Mouse (Mus musculus): Measurements from ENCODE around the gene Dyrk3. TPM values are rescaled to one million over a fixed set of nuclear protein-coding genes. Genes with fewer than 3 reads are reported as not detected.
"Not testable (repeated sequence)": the region's sequence is repeated elsewhere in the genome, so short reads cannot be mapped to it uniquely, and the experiment has no call there.

Dyrk3 gene
- total RNA-seq, 2 experiments from 2014 or later = 4.1 to 6.2 TPM

DNA sequence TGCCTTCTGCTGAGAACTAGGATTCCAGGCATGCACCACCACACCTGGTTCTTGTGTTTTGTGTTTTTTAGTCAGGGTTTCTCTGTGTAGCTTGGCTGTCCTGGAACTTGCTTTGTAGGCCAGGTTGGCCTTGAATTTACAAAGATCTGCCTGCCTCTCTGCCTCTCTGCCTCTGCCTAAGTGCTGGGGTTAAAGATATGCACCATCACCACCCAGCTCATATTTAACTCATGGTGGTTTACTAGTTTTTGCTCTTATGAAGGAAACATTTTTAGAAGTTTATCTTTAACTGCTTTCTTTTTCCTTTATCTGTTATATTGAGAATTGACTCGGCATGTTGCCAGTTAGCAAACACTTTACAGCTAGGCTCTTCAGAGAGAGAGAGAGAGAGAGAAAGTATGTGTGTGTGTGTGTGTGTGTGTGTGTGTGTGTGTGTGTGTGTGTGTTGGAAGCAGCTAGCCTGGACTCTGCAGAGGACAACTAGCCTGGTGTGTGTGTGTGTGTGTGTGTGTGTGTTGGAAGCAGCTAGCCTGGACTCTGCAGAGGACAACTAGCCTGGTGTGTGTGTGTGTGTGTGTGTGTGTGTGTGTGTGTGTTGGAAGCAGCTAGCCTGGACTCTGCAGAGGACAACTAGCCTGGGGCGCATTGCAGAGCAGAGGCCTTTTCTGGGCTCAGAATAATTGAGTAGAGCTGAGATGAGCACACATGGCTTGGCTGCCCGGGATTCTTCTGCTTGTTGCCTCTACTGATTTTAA is 21.6 kb upstream of the Dyrk3 start:
- not testable (repeated sequence) for ATAC-seq (replicated peaks; ENCODE audit: poor library complexity, severe bottlenecking)

DNA sequence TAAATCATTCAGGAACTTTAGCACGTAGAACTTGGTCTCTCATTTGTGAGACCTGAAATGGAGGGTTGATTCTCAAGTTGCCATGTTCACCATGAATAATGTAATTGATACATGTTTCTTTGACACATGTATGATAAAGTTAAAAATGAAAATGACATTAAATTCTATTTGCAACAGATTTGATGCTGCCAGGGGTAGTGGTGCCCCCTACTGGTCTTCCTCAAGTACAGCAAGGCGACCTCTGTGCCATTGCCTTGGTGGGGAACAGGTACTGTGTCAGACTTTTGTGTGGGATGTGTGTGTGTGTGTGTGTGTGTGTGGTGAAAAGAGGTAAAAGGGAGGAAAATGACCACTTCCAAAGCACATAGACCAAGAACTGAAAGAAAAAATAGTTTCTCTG is 17.3 kb upstream of the Dyrk3 start:
- peak; percentile 52 for ATAC-seq (replicated peaks; ENCODE audit: poor library complexity, severe bottlenecking)

DNA sequence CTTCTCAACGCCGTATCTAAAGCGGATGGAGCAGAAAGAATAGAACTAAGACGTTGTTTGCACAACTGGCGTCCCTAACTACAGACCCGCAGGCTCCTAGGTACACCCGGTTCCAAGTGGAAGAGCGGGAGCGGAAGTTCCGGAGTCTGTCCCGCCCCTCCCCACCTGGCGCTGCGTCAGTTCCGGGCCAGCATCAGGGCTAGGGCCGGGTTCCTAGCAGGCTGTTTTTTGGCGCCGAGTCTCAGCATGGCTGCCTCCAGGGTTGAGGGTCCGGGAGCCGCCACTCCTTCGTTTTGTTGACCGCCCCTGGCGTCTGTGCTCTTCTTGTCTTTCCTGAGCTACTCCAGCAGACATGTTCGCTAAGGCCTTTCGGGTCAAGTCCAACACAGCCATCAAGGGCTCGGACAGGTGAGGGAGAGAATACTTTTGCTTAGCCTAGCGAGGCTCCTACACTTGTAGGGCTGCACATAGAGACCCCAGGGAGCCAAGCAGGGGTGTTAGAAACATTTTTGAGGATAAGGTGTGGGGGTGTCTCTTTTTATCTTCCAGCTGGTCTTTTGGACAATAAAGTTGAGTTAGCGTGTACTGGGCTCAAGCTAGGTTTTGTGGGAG is 15.0 kb upstream of the Dyrk3 start, which contains the start of gene Eif2d:
Gene Eif2d, plus strand, starts transcription at position 164 of the 612 bp plus-strand sequence.
- ATAC-seq (replicated peaks; ENCODE audit: poor library complexity, severe bottlenecking) = peak; percentile 100

DNA sequence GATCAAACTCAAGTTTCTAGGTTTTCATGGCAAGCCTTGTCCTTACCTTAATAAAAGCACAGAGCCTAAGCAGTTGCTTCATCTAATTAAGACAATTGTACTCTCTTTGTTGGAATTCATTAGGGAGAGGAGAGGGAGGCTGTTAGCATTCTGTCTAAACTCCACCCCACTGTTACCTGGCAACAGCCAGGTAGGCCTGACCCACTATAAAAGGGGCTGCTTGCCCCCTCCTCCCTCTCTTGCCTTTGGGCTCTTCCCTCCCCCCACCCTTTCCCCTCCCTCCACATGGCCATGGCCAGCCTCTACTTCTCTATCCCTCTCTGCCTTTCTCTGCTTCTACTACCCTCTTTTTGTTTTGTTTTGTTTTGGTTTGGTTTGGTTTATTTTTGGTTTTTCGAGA is 11.4 kb upstream of the Dyrk3 start:
- ATAC-seq (replicated peaks; ENCODE audit: poor library complexity, severe bottlenecking) = no peak

DNA sequence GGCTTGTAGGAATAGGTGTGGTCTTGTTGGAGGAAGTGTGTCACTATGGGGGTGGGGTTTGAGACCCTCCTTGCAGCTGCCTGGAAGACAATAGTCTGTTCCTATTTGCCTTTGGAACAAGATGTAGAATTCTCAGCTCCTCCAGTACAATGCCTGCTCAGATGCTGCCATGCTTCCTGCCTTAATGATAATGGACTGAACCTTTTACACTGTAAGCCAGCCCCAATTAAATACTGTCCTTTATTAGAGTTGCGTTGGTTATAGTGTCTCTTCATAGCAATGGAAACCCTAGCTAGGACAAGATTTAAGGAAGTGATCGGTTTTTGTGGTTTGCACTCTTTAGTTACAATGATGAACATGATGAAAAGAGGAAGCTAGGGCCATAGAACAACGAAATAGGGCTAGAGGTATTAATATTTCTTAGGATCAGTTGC is 8.1 kb upstream of the Dyrk3 start:
- ATAC-seq (replicated peaks; ENCODE audit: poor library complexity, severe bottlenecking) = peak; percentile 97

DNA sequence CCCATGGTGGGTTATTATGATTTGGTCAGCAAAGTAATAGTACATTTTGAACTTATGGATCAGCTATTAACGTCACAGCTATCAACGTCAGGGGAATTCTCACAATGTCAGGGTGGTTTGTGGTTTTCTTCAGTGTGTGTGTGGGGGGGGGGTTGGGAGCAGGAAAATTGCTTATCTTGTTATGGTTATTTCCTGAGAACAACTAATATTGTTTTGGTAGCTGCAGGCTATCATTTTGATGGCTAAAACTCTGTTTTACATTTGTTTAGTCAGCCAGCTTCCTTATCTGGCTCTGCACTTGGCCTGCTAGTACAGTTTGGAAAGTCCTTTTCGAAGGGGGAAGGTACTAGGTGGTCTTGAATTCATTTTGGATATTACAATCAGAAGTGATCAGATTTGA is 7.1 kb upstream of the Dyrk3 start:
- not testable (repeated sequence) for ATAC-seq (replicated peaks; ENCODE audit: poor library complexity, severe bottlenecking)

DNA sequence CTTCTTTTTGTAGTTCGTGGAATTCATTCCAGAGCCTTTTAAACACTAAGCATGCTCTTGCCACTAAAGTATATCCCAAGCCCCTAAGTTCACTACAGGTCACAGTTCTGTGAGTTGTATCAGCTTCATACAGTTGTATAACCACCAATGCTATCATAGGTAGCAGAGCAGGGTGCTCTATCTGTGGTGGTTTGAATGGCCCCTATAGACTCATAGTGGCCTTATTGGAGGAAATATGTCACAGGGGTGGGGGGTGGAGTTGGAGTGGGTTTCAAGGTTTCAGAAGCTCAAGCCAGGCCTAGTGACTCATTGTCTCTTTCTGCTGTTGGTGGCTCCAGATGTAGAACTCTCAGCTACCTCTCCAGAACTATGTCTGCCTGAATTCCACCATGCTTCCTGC is 4.3 kb upstream of the Dyrk3 start:
- no peak for ATAC-seq (replicated peaks; ENCODE audit: poor library complexity, severe bottlenecking)

DNA sequence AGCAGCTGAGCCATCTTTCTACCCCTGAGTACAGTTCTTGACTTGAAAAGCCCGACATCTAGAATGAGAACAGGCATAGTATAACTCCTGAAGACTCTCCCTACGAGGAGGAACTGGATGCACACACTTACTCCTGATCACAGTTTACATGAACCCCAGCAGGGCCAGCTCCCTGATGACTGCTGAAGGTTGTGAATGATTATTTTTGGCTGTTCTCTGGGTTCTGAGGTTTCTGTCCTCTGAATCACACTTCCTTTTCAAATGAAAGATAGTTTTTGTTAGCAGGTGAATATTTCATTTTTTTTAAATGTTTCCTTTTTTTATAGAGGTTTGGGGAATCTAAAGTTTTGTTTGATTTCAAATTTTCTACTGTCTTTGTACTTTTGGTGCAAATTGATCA is 3.3 kb upstream of the Dyrk3 start:
- no peak for ATAC-seq (replicated peaks; ENCODE audit: poor library complexity, severe bottlenecking)

DNA sequence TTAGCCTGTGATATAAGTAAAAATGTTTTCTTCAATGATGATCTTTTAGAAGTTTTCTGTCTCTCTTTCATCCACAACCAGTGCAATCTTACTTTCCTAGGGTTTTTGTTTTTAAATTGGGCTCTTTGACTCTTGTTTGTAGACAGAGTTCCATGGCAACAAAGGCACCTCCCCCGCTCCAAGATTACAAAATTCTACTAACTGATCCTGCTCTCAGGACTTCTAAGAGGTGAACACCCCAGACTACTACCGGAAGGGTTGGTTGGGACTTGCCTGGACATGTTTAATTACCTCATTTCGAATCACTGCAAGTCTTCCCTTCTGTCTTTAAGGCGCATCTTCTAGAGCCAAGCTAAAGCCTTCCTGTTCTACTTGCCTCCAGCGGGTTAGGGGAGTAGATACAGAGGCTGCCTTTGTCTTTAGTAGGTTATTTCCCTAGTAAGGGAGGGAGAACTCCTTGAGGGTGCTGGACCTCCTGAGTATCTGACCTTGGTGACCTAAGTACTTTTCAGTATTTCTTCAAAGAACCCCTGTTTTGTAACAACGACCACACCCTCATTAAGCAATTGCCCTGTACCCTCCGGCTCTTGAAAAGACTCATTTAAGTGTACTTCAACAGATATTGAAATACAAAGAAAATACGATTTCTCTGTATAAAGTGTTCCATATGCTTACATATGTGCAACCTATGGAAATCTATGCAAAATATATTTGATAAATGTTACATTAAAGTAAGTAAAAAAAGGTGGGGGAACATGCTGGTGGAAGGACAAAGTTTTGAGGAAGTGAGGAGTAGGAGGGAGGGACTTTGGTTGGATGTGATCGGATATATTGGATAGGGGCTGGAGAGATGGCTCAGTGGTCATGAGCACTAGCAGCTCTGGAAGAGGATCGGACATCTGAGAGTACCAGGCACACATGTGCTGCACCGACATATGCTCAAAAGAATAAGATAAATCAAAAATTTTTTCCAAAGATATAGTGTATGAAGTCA is 1.3 kb upstream of the Dyrk3 start:
- peak; percentile 57 for ATAC-seq (replicated peaks; ENCODE audit: poor library complexity, severe bottlenecking)

DNA sequence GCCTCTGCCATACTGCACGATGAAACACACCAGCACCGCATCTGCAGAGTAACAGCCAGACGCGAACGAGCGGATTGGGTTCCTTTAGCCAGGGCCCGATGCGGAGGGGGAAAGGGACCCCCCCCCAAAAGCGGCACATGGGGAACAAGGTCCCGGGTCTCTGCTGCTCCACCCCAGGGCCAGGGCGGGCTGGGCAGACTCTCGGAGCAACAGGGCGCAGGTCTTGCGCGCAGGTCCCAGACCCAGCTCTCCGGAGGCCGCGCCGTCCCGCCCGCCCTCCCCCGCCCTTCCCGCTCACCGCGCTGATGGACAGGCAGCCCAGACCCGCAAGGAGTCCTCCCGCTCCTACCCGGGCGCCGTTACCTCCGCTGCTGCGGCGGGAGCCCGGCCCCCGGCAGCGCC is 422 bp downstream of the Dyrk3 start:
- no peak for ATAC-seq (replicated peaks; ENCODE audit: poor library complexity, severe bottlenecking)

DNA sequence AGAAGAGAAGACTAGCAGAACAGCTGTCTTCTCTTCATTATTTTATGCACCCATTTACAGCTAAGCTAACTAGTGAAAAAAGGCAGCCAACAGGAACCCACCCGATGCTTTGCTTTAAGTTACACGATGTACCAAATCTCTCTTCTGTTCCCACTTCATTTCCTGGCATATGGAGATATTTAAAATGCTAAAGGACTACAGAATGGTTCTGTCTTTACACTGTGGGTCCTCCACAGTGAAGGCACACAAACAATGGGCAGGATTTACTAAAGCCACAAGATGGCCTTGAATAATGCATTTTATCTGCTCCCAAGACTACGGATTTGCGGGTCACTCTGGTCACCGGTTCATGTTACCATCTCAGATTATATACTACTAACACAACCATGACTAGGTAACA is 1.0 kb downstream of the Dyrk3 start:
- ATAC-seq (replicated peaks; ENCODE audit: poor library complexity, severe bottlenecking) = no peak

DNA sequence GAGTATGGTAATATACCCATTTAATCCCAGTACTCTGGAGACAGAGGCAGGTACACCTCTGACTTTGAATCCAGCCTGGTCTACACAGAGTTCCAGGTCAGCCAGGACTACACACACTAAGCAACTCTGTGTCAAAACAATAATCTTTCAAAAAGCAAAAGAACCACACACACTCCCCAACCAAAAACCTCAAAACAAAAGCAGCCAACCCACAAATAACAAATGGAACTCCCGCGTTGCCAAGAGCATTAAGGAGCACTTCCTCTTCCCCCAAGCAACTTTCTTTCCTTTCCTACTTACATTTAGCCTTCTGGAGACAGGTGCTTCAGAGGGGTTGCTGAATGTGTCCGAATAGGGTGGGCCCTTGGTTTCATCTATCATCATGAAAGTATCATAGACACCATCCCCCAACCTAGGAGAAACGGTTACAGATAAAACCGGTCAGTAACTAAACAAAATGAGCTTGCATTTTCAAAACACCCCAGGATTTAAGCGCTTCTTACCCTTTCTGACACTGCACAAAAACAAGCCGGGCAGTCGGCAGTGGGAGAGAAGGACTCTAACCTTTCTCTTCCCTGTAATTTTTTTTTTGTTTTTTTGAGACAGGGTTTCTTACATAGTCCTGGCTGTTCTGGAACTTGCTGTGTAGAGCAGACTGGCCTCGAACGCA is 2.0 kb downstream of the Dyrk3 start:
- ATAC-seq (replicated peaks; ENCODE audit: poor library complexity, severe bottlenecking) = peak; percentile 17

DNA sequence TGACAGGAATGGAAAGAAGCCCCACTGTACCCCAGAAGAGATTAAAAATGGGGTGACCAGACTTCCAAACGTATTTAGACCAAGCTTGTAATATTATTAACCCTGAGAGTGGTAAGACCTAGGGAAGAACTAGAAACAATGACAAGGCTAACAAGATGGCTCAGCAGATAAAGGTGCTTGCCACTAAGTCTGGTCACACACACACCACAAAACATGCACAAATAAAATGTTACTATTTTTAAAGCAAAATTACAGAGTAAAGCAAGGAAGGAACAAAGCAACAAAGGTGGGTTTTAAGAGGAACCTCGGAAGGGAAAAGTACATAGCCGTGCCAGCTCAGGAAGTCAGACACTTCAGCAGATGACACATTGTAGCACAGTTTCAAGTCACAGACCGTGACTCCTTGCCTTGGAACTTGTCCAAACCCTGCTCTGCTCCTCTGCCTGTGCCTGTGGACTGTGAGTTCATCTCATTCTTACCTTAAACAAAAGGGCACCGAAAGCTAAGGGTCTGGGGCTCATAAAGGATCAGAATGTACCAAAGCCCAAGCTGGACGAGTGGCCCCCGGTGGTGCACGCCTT is 3.1 kb downstream of the Dyrk3 start:
- ATAC-seq (replicated peaks; ENCODE audit: poor library complexity, severe bottlenecking) = no peak

DNA sequence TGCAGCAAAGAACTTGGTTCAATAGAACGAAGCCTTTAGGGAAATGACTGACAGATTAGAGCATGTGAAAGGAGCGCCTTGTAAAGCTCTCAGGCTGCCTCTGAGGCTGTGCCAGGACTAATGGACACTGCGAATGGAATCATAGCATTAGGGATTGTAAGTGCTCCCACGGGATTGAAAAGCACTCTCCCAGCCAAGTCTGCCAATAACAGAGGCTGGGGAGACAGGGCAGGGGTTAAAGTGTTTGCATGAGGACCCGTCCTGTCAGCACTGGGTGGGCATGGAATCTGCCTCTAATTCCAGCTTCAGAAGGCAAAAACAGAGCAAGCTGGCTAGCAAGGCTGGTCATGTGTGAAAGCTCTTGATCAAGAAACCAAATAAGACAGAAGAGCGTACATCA is 3.9 kb downstream of the Dyrk3 start:
- ATAC-seq (replicated peaks; ENCODE audit: poor library complexity, severe bottlenecking) = no peak

DNA sequence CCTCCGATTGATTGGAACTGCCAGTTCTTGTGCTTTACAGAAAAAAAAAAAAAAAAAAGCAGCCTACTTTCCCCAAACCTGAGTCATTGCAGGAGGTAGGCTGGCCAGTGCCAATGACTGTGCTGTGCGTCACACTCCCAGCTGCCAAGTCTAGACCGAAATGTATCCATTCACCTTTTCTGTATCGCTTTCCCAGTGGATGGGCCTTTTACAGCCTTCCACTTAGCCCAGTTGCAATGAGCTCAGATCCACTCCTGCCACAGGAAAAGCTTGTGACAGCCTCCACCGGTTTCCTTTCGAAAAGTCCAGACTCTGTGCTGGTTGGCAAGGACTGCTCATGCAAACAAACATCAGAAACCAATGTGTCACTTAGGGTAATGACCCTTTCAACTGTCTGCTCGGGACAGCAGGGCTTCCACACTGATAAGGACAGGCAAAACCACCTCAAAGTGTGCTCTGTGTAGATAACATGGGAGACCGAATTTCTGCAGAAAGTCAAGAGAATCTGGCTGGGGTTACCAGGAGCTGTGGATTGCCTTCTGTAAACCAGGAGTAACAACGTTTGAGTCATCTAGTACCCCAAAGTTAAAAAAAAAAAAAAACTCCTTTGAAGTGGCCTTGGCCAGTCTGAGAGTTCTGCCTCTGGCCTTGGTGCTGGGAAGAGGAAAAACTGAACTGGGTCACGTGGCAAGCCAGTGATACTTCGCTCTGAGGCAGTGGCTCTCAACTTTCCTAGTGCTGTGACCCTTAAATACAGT is 12.0 kb downstream of the Dyrk3 start:
- ATAC-seq (replicated peaks; ENCODE audit: poor library complexity, severe bottlenecking) = peak; percentile 72

DNA sequence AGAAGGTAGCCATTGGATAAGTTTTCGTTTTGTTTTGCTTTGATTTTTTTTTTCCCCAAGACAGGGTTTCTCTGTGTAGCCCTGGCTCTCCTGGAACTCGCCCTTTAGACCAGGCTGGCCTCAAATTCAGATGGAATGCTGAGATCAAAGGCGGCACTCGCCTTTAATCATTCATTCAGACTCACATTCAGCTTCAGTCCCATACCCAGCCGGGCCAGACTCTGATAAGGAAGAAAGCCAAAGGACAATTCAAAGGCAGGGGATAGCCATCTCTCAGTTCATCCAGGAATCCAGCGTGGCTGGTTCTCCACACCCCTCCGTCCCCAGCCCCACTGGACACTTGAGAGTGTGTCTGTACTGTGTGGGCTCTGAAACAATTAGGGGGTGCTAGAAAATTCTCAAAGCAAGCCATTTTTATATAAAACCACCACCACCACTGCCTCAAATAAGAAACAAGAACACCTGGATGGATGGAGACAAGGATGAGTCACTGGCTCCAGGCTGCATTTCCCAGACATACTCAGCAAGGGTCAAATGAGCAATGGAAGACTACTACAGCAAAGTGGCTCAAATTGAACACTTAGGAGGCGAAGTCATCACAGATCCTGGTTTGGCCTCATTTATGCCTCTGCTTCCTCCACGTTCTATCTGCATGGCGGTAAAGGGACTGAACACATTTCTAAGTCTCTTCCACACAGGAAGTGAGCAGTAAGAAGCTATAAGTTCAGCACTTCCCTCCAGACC is 14.4 kb downstream of the Dyrk3 start:
- no peak for ATAC-seq (replicated peaks; ENCODE audit: poor library complexity, severe bottlenecking)

DNA sequence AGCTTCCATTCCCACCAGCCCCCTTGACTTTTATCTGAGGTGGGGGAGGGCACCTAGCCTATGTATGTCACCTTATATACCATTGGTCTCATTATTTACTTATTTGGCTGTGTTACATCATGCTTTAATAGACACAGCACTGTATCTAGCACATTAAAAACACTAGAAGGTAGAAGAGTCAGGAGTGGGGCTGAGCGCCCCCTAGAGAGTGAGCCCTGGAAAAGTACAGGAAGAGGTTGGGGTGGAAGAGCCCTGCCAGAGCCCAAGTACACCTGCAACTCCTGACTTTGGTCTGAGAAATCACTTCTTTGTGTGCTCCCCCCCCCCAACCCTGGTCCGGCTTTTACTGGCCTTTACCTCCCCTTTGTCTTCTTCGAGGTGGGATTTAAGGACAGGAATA is 16.2 kb downstream of the Dyrk3 start:
- peak; percentile 39 for ATAC-seq (replicated peaks; ENCODE audit: poor library complexity, severe bottlenecking)

DNA sequence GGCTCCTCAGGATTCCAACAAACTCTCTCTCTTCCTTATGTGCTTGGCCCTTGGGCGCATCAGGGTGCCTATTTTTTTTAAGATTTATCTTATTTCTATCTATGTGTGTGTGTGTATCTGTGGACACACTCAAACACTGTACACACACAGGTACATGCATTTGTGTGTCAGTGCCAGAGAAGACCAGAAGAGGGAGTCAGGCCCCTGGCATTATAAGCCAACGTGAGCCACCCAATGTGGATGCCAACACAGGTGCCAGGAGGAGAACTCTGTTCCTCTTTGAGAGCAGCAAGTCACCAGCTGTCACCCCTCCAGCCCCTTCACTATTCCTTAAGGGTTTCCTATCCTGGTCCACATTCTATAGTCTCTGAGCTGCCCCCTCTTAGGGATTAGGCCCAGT is 19.1 kb downstream of the Dyrk3 start:
- peak; percentile 63 for ATAC-seq (replicated peaks; ENCODE audit: poor library complexity, severe bottlenecking)

DNA sequence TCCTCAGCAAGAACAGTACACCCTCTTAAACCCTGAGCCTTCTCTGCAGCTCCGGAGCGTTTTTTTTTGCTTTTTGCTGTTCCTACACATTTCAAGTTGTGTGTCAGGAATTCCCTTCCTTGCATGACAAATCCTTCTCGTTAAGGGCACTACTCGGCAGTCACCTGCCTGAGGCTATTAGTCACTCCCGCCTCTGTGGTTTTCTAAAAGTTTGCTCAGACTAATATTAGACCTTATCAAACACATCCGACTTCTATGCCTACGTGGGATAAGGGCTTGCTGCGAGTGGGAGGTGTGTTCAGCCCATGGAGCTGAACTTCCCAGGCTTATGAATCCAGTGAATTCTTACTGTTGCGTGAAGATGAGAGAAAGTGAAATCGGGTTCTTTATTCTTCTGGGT is 19.6 kb downstream of the Dyrk3 start:
- ATAC-seq (replicated peaks; ENCODE audit: poor library complexity, severe bottlenecking) = no peak

All from granulocyte monocyte progenitor cell, adult 5-6 weeks (primary cell).